Mouse (Mus musculus): ENCODE results near the gene Mgll.

DNA sequence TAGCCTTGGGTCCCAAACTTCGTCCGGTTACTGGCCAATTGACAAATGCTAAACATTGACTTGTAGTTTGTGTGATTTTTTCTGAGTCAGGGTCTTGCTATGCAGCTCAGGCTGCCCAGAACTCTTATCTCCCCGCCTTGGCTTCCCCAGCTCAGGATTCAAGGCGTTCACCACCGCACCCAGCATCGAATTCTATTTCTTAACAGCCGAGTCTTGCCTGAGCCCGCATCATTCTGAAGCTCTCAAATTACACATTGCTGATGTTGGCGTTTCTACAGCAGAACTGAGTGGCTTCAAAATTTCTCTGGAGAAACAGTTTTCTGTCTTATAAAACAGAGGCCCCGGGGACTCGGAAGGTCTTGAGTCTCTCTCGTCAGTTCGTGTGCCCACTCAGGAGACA, 47.8 kb downstream of the Mgll start:
- no peak for TF ChIP-seq CTCF (IDR thresholded peaks at IDR 0.05; ENCODE audit: low read depth, low read length)
- no peak for TF ChIP-seq POLR2A (IDR thresholded peaks at IDR 0.05; ENCODE audit: borderline replicate concordance, low read depth, low read length)

All from bone marrow macrophage, adult 2 months (primary cell).